Mouse (Mus musculus) myocyte (in vitro differentiated cells): ENCODE measurements at regions not wholly inside any gene's neighbourhood (a gene's known extent, or its start where the extent isn't known, plus 50 kb on each side); places are given as distances from the start of the nearest gene placed in this dataset.

Source experiments
- CEBPB ChIP-seq: IDR thresholded peaks from 2 replicates; pipeline ENCODE4 v1.6.1; 2011; ENCODE audit warnings: mild to moderate bottlenecking, moderate library complexity; ENCODE audit not compliant: poor library complexity, insufficient read depth, severe bottlenecking
- E2F4 ChIP-seq: IDR thresholded peaks from one replicate; pipeline ENCODE4 v1.6.1; 2011; ENCODE audit warnings: mild to moderate bottlenecking, control low read depth, moderate library complexity; ENCODE audit not compliant: insufficient read depth
- MAX ChIP-seq: IDR thresholded peaks from one replicate; pipeline ENCODE4 v1.6.1; 2011; ENCODE audit warnings: low read depth, mild to moderate bottlenecking, control low read depth
- MYOD1 ChIP-seq, 3 experiments: IDR thresholded peaks; one replicate each; pipeline ENCODE4 v1.6.1; 2011; ENCODE audit warnings: control low read depth in 2 of 3, low read depth in 2 of 3, mild to moderate bottlenecking in 2 of 3, moderate library complexity in 1 of 3; ENCODE audit not compliant: insufficient read length in 2 of 3, control insufficient read depth in 1 of 3
- MYOG ChIP-seq, 3 experiments: IDR thresholded peaks; one replicate each; pipeline ENCODE4 v1.6.1; 2011; ENCODE audit warnings: control low read depth in 2 of 3, low read depth in 2 of 3, mild to moderate bottlenecking in 2 of 3; ENCODE audit not compliant: insufficient read length in 2 of 3, control insufficient read depth in 1 of 3, insufficient read depth in 1 of 3
- POLR2A ChIP-seq: IDR thresholded peaks from one replicate; pipeline ENCODE4 v1.6.1; 2011; ENCODE audit warnings: low read depth, mild to moderate bottlenecking, control low read depth, moderate library complexity; ENCODE audit not compliant: insufficient read length
- POLR2AphosphoS2 ChIP-seq: IDR thresholded peaks from one replicate; pipeline ENCODE4 v1.6.1; 2011; ENCODE audit warnings: low read depth, control low read depth; ENCODE audit not compliant: insufficient read length
- REST ChIP-seq: IDR thresholded peaks from one replicate; pipeline ENCODE4 v1.6.1; 2011; ENCODE audit warnings: mild to moderate bottlenecking, control low read depth, moderate library complexity; ENCODE audit not compliant: insufficient read depth, insufficient read length
- SRF ChIP-seq: IDR thresholded peaks from one replicate; pipeline ENCODE4 v1.6.1; 2011; ENCODE audit warnings: low read depth; ENCODE audit not compliant: control insufficient read depth, insufficient read length
- TCF12 ChIP-seq: IDR thresholded peaks from one replicate; pipeline ENCODE4 v1.6.1; 2011; ENCODE audit warnings: mild to moderate bottlenecking, control low read depth; ENCODE audit not compliant: poor library complexity, insufficient read depth, severe bottlenecking
- TCF3 ChIP-seq: IDR thresholded peaks from one replicate; pipeline ENCODE4 v1.6.1; 2011; ENCODE audit warnings: low read depth, control low read depth; ENCODE audit not compliant: insufficient read length
- USF1 ChIP-seq: IDR thresholded peaks from one replicate; pipeline ENCODE4 v1.6.1; 2011; ENCODE audit warnings: low read depth, mild to moderate bottlenecking, control low read depth, moderate library complexity

- TF ChIP-seq POLR2A: no peak
- TF ChIP-seq USF1: no peak
- TF ChIP-seq REST: no peak
- TF ChIP-seq MYOD1 (IDR thresholded peaks at IDR 0.05; ENCODE audit: control insufficient read depth in 1 of 3, insufficient read length in 2 of 3, low read depth in 2 of 3): no peak
- no peak for TF ChIP-seq E2F4
- TF ChIP-seq TCF3: no peak
- TF ChIP-seq MAX: no peak
- no peak for TF ChIP-seq MYOG (IDR thresholded peaks at IDR 0.05; ENCODE audit: control insufficient read depth in 1 of 3, insufficient read depth in 1 of 3, insufficient read length in 2 of 3, low read depth in 2 of 3)
- TF ChIP-seq TCF12: no peak
- no peak for TF ChIP-seq CEBPB
- no peak for TF ChIP-seq SRF
- no peak for TF ChIP-seq POLR2AphosphoS2
Observed at GRCm38 (mm10) chr6:94957990-94958389, 159.1 kb upstream of the Kbtbd8 start.
